Mouse (Mus musculus) urinary bladder, postnatal 10 days (tissue): ENCODE data around the gene Fam222a.
A peak's percentile ranks its signal among the peaks of the same experiment; 100 is the strongest.

Experiments used
- DNase-seq: peaks from one replicate; pipeline ENCODE4 v3.0.0; 2022; ENCODE audit warnings: low spot score

Fam222a gene

GRCm38 (mm10) chr5:114611256-114611655, 43.4 kb downstream of the Fam222a start:
- no peak for DNase-seq

- no peak for DNase-seq
These were observed 44.3 kb downstream of the Fam222a start for GRCm38 (mm10) chr5:114611968-114612608.

DNA sequence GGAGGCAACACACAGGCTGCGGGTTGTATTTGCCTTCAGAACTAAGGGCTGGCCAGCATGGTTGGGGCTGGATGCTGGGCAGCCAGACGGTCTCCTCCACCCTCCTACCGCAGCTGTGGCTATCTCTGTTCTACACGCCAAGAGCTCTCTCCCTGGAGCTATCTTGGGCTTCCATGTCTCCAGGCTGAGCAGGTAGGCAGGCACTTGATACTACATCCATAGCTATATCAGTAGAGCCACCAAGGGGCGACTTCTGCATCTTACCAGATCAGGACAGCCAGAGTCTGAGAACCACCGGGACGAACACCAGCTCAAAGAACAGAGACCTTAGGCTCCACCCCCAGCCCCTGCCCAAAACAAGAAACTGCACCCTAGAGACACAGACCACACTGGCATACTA, 47.0 kb downstream of the Fam222a start:
- no peak for DNase-seq

- DNase-seq = no peak
These were observed 48.7 kb downstream of the Fam222a start for GRCm38 (mm10) chr5:114616336-114617061.

GRCm38 (mm10) chr5:114617809-114618208, 50.0 kb downstream of the Fam222a start:
- no peak for DNase-seq

- DNase-seq = peak; percentile 49
These were observed 51.0 kb downstream of the Fam222a start for GRCm38 (mm10) chr5:114618851-114619250.

DNA sequence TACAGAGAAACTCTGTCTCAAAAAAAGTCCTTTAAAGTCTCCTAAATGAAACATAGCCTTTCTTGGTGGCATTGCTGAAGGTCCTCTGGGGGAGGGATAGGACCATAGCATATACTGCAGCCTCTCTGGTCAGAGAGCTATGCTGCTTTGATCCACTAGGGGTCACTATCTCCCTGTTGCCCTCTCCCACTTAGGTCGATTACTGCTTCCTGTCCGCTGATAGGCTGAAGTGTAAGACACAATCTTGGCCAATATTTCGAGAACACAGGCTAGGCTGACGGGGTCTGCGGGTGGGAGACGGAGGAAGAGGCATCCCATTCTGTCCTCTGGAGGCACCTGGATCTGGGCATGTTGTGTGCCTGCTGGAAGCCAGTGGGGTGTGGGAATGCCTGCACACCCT, 52.5 kb downstream of the Fam222a start:
- DNase-seq = no peak

GRCm38 (mm10) chr5:114625590-114625989, 57.8 kb downstream of the Fam222a start:
- DNase-seq = no peak

GRCm38 (mm10) chr5:114631336-114631735, 63.5 kb downstream of the Fam222a start:
- DNase-seq = no peak

DNA sequence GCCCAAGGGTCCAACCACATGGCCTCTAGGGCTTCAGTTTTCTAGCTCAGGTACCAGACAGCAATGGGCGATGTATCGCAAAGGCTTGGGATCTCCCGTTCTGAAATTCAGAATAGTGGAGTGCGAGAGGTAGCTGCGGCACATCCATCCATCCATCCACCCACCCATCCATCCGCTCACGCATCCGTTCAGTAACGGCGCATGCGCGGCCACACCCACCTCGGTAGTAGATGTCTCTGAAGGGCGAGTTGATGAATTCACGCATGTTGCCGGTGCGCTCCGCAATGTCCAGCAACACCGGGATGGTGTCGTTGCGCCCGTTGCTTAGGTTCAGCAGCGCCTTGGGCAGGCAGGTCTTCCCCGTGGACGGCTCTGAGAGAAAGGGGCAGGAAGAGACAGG, 68.3 kb downstream of the Fam222a start:
- DNase-seq = no peak

DNA sequence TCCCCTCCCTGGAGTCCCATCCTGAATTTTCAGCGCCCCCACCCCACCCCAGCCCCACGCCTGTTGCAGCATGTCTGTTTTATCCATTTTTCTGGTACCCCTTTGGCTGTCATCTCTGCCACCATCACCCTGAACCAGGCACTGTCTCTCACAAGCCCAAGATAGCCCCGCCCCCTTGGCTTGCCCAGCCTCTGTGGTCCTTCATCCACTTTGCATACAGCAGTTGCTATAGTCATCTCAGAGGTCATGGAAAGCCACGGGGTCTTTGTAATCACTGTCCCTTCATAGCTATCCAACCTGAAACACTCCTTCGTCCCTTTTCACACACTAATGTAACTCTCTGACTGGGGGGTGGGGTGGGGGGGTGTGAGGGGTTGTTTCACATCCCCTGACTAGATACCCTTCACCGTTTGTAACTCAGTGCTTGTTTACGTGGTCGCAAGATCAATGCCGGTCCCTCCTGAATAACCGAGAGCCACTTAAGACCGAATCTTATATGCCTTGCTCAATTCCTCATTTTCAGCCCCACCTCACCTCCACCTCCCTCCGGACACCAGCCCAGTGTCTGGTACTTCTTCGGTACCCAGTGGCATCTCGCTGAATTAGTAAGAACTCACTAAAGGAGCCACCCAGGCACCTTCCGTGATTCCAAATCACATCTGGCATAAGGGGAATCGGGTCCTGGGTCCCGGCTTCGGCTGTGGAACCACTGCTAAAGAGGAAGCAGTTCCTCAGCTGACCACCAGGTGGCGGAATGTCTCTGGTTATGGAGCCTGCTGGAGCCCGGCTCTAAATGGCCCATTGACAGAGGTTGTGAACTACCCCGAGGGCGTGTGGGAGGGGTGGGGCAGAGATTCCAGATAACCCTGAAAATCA, 71.2 kb downstream of the Fam222a start:
- DNase-seq = peak; percentile 75

DNA sequence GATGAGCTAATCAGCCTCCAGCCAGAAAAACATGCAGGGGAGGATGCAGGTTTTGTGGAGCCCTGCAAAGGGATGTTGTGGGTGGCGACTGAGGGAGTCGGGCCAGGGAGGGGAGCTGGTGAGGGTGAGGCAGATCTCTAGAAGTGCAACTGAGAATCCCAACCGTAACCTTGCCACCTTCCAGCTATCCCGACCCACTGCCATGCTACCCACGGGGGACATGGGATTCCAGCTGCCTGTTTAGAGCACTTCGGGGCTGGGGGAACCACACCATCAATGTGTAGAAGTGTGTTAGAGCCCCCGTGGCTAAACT, 71.8 kb downstream of the Fam222a start:
- DNase-seq = no peak

GRCm38 (mm10) chr5:114640809-114641208, 73.0 kb downstream of the Fam222a start:
- no peak for DNase-seq

- DNase-seq = no peak
These were observed 77.1 kb downstream of the Fam222a start for GRCm38 (mm10) chr5:114644918-114645317.

DNA sequence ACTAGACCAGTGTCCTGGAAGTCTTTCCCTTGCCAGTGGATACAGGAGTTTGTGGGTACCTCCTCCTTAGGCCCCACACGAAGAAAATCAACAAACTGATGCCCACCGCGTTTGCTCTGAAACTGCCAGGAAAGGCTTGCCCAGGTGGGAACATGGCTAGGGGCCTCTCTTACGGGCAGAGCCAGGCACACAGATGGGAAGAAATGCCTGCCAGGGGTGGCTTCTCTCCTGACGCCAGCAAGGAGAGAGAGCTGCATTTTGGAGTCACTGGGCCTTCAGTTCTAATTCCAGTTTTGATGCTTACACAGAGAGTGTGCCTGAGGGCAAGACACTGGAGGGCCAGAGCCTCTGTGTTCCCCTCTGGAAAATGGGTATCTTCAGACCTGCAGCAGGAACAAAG, 78.1 kb downstream of the Fam222a start:
- DNase-seq = no peak

DNA sequence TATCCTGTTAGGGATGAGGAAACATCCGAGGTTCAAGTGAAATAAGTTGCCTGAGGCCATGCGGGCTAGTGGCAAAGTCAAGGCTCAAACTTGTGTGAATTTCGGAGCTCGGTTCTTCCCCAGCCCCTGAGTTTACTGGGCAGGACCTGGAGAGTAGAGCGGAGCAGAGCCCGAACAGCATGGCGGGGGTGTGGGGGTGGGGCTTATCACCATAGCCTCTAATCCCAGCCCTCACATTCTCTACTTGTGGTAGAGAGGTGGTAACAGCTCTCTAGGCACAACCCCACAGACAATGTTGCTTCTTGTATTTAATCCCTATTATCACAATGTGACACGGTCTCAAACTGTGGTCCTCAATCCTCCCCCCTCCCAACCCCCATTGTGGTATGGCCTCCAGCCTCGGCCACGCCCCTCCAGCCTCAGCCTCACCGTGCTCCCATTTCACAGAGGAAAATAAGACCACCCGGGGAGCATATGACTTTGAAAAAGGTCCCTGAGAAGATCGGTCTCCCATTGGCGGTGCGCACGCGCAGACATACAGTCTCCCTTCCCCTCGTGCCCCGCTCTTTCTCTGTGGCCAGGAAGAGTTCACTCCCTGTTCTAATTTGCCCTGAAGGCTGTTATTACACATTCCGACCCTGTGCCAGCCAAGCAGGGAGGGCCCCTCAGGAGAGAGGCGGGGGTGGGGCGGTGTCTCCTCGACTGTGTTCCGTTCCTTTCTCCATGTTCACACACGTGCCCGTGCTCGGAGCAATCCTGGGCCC, 79.6 kb downstream of the Fam222a start:
- DNase-seq = no peak

DNA sequence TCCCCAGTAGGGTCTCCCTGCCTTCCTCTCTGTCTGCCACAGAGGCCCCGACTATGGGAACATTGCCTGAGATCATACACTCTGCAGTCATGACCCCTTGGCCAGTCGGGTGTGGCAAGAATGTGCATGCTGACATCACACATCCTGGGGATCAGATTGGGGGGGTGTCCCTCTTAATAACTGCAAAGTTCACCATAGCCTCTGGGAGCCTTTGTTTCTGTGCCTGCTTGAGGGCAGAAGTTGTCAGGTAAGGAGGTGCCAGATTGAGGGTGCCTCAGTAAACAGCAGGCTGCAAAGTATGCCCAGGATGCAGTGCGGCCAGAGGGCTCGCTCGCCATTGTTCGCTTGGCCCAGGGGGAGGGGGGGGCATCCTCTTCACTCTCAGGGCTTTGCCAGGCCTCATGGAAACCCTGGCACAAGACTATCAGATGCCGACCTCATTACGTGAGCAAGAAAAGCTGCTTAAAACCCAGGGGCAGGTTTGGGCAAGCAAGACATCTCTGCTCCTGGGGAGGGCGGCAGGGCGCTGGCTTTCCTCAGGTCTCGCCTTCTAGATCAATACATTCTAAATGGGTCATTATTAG, 81.0 kb downstream of the Fam222a start:
- DNase-seq = no peak

DNA sequence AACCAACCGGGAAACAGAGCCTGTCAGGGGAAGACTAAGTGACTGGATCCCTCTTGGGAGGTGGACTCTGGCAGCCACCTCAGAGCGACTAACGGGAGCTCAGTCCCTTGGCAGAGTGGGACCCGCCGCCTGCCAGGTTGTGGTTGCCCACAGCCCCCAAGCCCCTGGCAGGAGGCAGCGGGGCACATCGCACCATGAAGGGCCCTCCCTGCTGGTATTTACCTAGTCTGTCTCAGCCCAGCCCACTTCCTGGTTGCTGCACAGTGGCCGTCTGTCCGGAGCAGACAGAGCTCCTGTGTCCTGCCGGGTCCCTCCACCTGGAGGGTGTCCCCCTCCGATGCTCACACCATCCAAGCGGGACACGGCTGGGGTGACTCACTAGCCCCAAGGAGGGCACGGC, 83.2 kb downstream of the Fam222a start:
- DNase-seq = no peak

DNA sequence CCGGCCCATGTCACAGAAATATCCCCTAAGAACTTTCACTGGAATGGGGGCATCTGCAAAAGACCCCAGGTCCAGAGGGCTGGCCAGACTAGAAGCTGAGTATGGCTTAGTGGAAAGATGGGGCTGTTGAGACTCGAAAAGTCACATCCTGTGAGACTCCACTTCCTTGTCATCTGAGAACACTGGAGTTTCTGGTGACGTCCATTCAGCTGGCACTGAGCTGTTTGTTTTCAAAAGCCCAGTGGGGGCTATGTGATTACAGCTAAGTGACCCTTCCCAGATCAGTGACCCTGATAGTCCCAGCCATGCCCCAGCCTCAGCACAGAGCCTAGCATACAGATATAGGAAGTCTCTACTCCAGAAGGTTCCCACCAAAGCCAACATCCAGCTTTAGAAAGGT, 83.6 kb downstream of the Fam222a start:
- DNase-seq = no peak

GRCm38 (mm10) chr5:114653656-114654437, 86.0 kb downstream of the Fam222a start:
- DNase-seq = no peak

- no peak for DNase-seq
These were observed 87.9 kb downstream of the Fam222a start for GRCm38 (mm10) chr5:114655721-114656120.
